Mouse (Mus musculus) left cerebral cortex, postnatal 14 days (tissue): ENCODE data around the gene Pes1. TPM values are rescaled to one million over a fixed set of nuclear protein-coding genes. Genes with fewer than 3 reads are reported as not detected.
A peak's percentile ranks its signal among the peaks of the same experiment; 100 is the strongest.
"Not testable (repeated sequence)": the region's sequence is repeated elsewhere in the genome, so short reads cannot be mapped to it uniquely, and the experiment has no call there.

Source experiments
- DNase-seq, 2 experiments: peaks; one replicate each; pipeline ENCODE4 v3.0.0; 2021 to 2022; ENCODE audit warnings: low spot score in 2 of 2, mixed read lengths in 1 of 2
- intact Hi-C: fragments of 180-260 bp; cut with DNase I; formaldehyde crosslinking; loops from one replicate; pipeline ENCODE4 v1.15.1; 2025
- total RNA-seq, 2 experiments: library from RNA; stranded (reverse); gene quantifications; 2 replicates each; pipeline ENCODE4 v1.2.3; 2021

Pes1 gene
- total RNA-seq, 2 experiments from 2014 or later, result 35.5 to 40.4 TPM

- intact Hi-C loops, DNase-seq: not testable (repeated sequence)
Observed at GRCm38 (mm10) chr11:3955371-3955770, 8.4 kb upstream of the Pes1 start.

GRCm38 (mm10) chr11:3960901-3961300 lies 2.9 kb upstream of the Pes1 start:
- no peak for DNase-seq
- intact Hi-C loops, result no loop called here

- no peak for DNase-seq
- intact Hi-C loops, result no loop called here
Observed at GRCm38 (mm10) chr11:3961761-3962160, 2.0 kb upstream of the Pes1 start.

GRCm38 (mm10) chr11:3963155-3963554 lies 620 bp upstream of the Pes1 start:
- intact Hi-C loops, result no loop called here
- DNase-seq, result no peak

- intact Hi-C loops, result no loop called here
- DNase-seq, result no peak
Observed at GRCm38 (mm10) chr11:3964416-3965172, 819 bp downstream of the Pes1 start.

GRCm38 (mm10) chr11:3969837-3970236 lies 6.1 kb downstream of the Pes1 start:
- intact Hi-C loops, result no loop called here
- peak; percentile 27 to 52 for DNase-seq

GRCm38 (mm10) chr11:3970361-3970760 lies 6.6 kb downstream of the Pes1 start:
- intact Hi-C loops, result no loop called here
- no peak for DNase-seq

GRCm38 (mm10) chr11:3973081-3973480 lies 9.3 kb downstream of the Pes1 start:
- no peak for DNase-seq
- intact Hi-C loops, result no loop called here

GRCm38 (mm10) chr11:3974311-3974710 lies 10.5 kb downstream of the Pes1 start:
- intact Hi-C loops, result no loop called here
- DNase-seq, result peak in 1 of 2 experiments; percentile 31

- intact Hi-C loops, result no loop called here
- DNase-seq, result no peak
Observed at GRCm38 (mm10) chr11:3976678-3977077, 12.9 kb downstream of the Pes1 start, which contains the start of gene 4930556J24Rik. TSS of gene 4930556J24Rik (minus strand) at chr11:3976778.

GRCm38 (mm10) chr11:3978421-3978820 lies 14.6 kb downstream of the Pes1 start:
- intact Hi-C loops, result no loop called here
- DNase-seq, result no peak

- intact Hi-C loops, result no loop called here
- DNase-seq, result no peak
Observed at GRCm38 (mm10) chr11:3981536-3981935, 17.8 kb downstream of the Pes1 start.

- intact Hi-C loops, result no loop called here
- DNase-seq, result no peak
Observed at GRCm38 (mm10) chr11:3982275-3983209, 18.8 kb downstream of the Pes1 start.

GRCm38 (mm10) chr11:3983291-3983862 lies 19.6 kb downstream of the Pes1 start, which contains the start of gene Gal3st1:
TSS of gene Gal3st1 (plus strand) at chr11:3983636.
- intact Hi-C loops, result no loop called here
- DNase-seq, result no peak

- intact Hi-C loops, result no loop called here
- no peak for DNase-seq
Observed at GRCm38 (mm10) chr11:3983863-3984745, 20.3 kb downstream of the Pes1 start.

- intact Hi-C loops, result no loop called here
- DNase-seq, result no peak
Observed at GRCm38 (mm10) chr11:3989748-3990147, 26.0 kb downstream of the Pes1 start.

- no peak for DNase-seq
- intact Hi-C loops, result no loop called here
Observed at GRCm38 (mm10) chr11:3993132-3993531, 29.4 kb downstream of the Pes1 start.

GRCm38 (mm10) chr11:3993914-3994313 lies 30.1 kb downstream of the Pes1 start:
- DNase-seq, result no peak
- intact Hi-C loops, result no loop called here

- DNase-seq, result no peak
- intact Hi-C loops, result no loop called here
Observed at GRCm38 (mm10) chr11:3995511-3995910, 31.7 kb downstream of the Pes1 start.
